Mouse (Mus musculus): ENCODE measurements at regions not wholly inside any gene's neighbourhood (a gene's known extent, or its start where the extent isn't known, plus 50 kb on each side); places are given as distances from the start of the nearest gene placed in this dataset.

GRCm38 (mm10) chr14:105426597-105427334 lies 168.4 kb downstream of the Ndfip2 start:
- DNase-seq (ENCODE audit: low read depth, low spot score), result no peak

- DNase-seq (ENCODE audit: low read depth, low spot score), result no peak
These were observed 159.6 kb downstream of the Ndfip2 start for GRCm38 (mm10) chr14:105417967-105418366.

GRCm38 (mm10) chr14:105417458-105417960 lies 159.1 kb downstream of the Ndfip2 start:
- no peak for DNase-seq (ENCODE audit: low read depth, low spot score)

GRCm38 (mm10) chr14:105416964-105417363 lies 158.6 kb downstream of the Ndfip2 start:
- DNase-seq (ENCODE audit: low read depth, low spot score), result no peak

- no peak for DNase-seq (ENCODE audit: low read depth, low spot score)
These were observed 146.3 kb downstream of the Ndfip2 start for GRCm38 (mm10) chr14:105404662-105405061.

GRCm38 (mm10) chr14:105404241-105404640 lies 145.9 kb downstream of the Ndfip2 start:
- DNase-seq (ENCODE audit: low read depth, low spot score), result no peak

- DNase-seq (ENCODE audit: low read depth, low spot score), result no peak
These were observed 144.9 kb downstream of the Ndfip2 start for GRCm38 (mm10) chr14:105403256-105403655.

- no peak for DNase-seq (ENCODE audit: low read depth, low spot score)
These were observed 144.2 kb downstream of the Ndfip2 start for GRCm38 (mm10) chr14:105402556-105402955.

GRCm38 (mm10) chr14:105397467-105397866 lies 139.1 kb downstream of the Ndfip2 start:
- peak; percentile 51 for DNase-seq (ENCODE audit: low read depth, low spot score)

- no peak for DNase-seq (ENCODE audit: low read depth, low spot score)
These were observed 133.9 kb downstream of the Ndfip2 start for GRCm38 (mm10) chr14:105392079-105392813.

GRCm38 (mm10) chr14:105391430-105391829 lies 133.1 kb downstream of the Ndfip2 start:
- DNase-seq (ENCODE audit: low read depth, low spot score), result no peak

GRCm38 (mm10) chr14:105385119-105385518 lies 126.7 kb downstream of the Ndfip2 start:
- no peak for DNase-seq (ENCODE audit: low read depth, low spot score)

GRCm38 (mm10) chr14:105383382-105383781 lies 125.0 kb downstream of the Ndfip2 start:
- no peak for DNase-seq (ENCODE audit: low read depth, low spot score)

GRCm38 (mm10) chr14:105380101-105380500 lies 121.7 kb downstream of the Ndfip2 start:
- DNase-seq (ENCODE audit: low read depth, low spot score), result no peak

GRCm38 (mm10) chr14:105377770-105378169 lies 119.4 kb downstream of the Ndfip2 start:
- no peak for DNase-seq (ENCODE audit: low read depth, low spot score)

- DNase-seq (ENCODE audit: low read depth, low spot score), result no peak
These were observed 118.8 kb downstream of the Ndfip2 start for GRCm38 (mm10) chr14:105377035-105377621.

- no peak for DNase-seq (ENCODE audit: low read depth, low spot score)
These were observed 111.5 kb downstream of the Ndfip2 start for GRCm38 (mm10) chr14:105369637-105370435.

GRCm38 (mm10) chr14:105360530-105360929 lies 102.2 kb downstream of the Ndfip2 start:
- DNase-seq (ENCODE audit: low read depth, low spot score), result no peak

GRCm38 (mm10) chr14:105359829-105360228 lies 101.5 kb downstream of the Ndfip2 start:
- DNase-seq (ENCODE audit: low read depth, low spot score), result no peak

Data from retina, adult 2 months (tissue).